Comparison of ENCODE assay signal across 47 mouse cellular contexts in genomic region chr9:99221636-99222035, GRCm38 (mm10). TPM values are rescaled to one million over a fixed set of nuclear protein-coding genes. Genes with fewer than 3 reads are reported as not detected.
"Had no signal": no experiment of that assay in that cellular context is flagged by ENCODE, and none has a peak within 500 bp of the region (broad histone marks: within the 10 kb centered on the region; RNA-seq: fewer than 3 reads in every experiment).

No protein-coding gene starts in this region.

- H3K27ac ChIP-seq: limb, embryonic 10.5 days; limb, embryonic 12.5 days; limb, embryonic 13.5 days; limb, embryonic 15.5 days; liver, embryonic 12.5 days; liver, embryonic 13.5 days; liver, embryonic 14.5 days; liver, embryonic 15.5 days; lung, embryonic 15.5 days; macrophage; midbrain, embryonic 10.5 days; midbrain, embryonic 12.5 days; midbrain, embryonic 13.5 days; midbrain, embryonic 15.5 days; neural tube, embryonic 12.5 days; neural tube, embryonic 13.5 days had no signal

- DNase-seq: liver; liver, embryonic 13.5 days; liver, postnatal 0 days; lung, adult 18-20 months; lung, adult 2 months; lung, embryonic 14.5 days; lung, postnatal 10 days; lung, postnatal 14 days; lung, postnatal 36 days; lung, postnatal 4 days; midbrain, embryonic 14.5 days had no signal

- H3K27me3 ChIP-seq: limb, embryonic 12.5 days; limb, embryonic 13.5 days; limb, embryonic 15.5 days; liver, embryonic 12.5 days; liver, embryonic 13.5 days; liver, embryonic 15.5 days; lung, embryonic 15.5 days; megakaryocyte, embryonic 14.5 days; midbrain, embryonic 12.5 days; midbrain, embryonic 13.5 days; midbrain, embryonic 15.5 days; neural tube, embryonic 12.5 days; neural tube, embryonic 13.5 days had no signal

- H3K4me1 ChIP-seq: limb, embryonic 10.5 days; limb, embryonic 12.5 days; limb, embryonic 13.5 days; limb, embryonic 15.5 days; liver, embryonic 13.5 days; liver, embryonic 15.5 days; lung, embryonic 15.5 days; midbrain, embryonic 12.5 days; midbrain, embryonic 13.5 days; midbrain, embryonic 15.5 days; neural tube, embryonic 12.5 days; neural tube, embryonic 13.5 days had no signal

- ATAC-seq: liver, embryonic 12.5 days; liver, postnatal 0 days; lung, postnatal 0 days; midbrain, embryonic 13.5 days; midbrain, embryonic 15.5 days; midbrain, embryonic 16.5 days had no signal

- H3K9ac ChIP-seq: limb, embryonic 12.5 days; limb, embryonic 13.5 days; limb, embryonic 15.5 days; liver, embryonic 12.5 days; liver, embryonic 13.5 days; liver, embryonic 14.5 days; liver, embryonic 15.5 days; liver, postnatal 0 days; lung, embryonic 14.5 days; lung, embryonic 15.5 days; midbrain, embryonic 12.5 days; midbrain, embryonic 13.5 days; midbrain, embryonic 15.5 days; neural tube, embryonic 12.5 days; neural tube, embryonic 13.5 days had no signal

- H3K36me3 ChIP-seq: limb, embryonic 10.5 days; limb, embryonic 12.5 days; limb, embryonic 13.5 days; limb, embryonic 15.5 days; liver, embryonic 12.5 days; liver, embryonic 13.5 days; liver, embryonic 15.5 days; lung, embryonic 15.5 days; midbrain, embryonic 10.5 days; midbrain, embryonic 12.5 days; midbrain, embryonic 13.5 days; midbrain, embryonic 15.5 days; neural tube, embryonic 12.5 days; neural tube, embryonic 13.5 days had no signal

- H3K4me3 ChIP-seq: limb, embryonic 10.5 days; limb, embryonic 12.5 days; limb, embryonic 13.5 days; limb, embryonic 15.5 days; liver, embryonic 12.5 days; liver, embryonic 13.5 days; liver, embryonic 15.5 days; lung, embryonic 15.5 days; megakaryocyte, embryonic 14.5 days; midbrain, embryonic 10.5 days; midbrain, embryonic 12.5 days; midbrain, embryonic 13.5 days; midbrain, embryonic 15.5 days; myocyte; neural tube, embryonic 12.5 days; neural tube, embryonic 13.5 days had no signal

- H3K9me3 ChIP-seq: limb, embryonic 10.5 days; limb, embryonic 12.5 days; limb, embryonic 13.5 days; limb, embryonic 15.5 days; liver, embryonic 12.5 days; liver, embryonic 13.5 days; liver, embryonic 15.5 days; lung, embryonic 15.5 days; megakaryocyte, embryonic 14.5 days; midbrain, embryonic 10.5 days; midbrain, embryonic 12.5 days; midbrain, embryonic 13.5 days; midbrain, embryonic 15.5 days; neural tube, embryonic 12.5 days; neural tube, embryonic 13.5 days had no signal

RNA-seq across cellular contexts. Expression of gene Faiml, which starts 15.4 kb away (rescaled TPM):
- total RNA-seq: left cerebral cortex, postnatal 10 days; left cerebral cortex, postnatal 14 days; left cerebral cortex, postnatal 25 days; left cerebral cortex, postnatal 36 days; liver, adult 2 months; megakaryocyte progenitor cell, adult 5-6 weeks; megakaryocyte, adult 5-6 weeks; megakaryocyte-erythroid progenitor cell, adult 5-6 weeks; midbrain, postnatal 0 days; monocyte, adult 5-6 weeks had no signal
- polyA plus RNA-seq: limb, embryonic 10.5 days; limb, embryonic 11.5 days; limb, embryonic 12.5 days; limb, embryonic 13.5 days; limb, embryonic 14.5 days; limb, embryonic 15.5 days; liver, adult 2 months; liver, embryonic 11.5 days; liver, embryonic 12.5 days; liver, embryonic 13.5 days; liver, embryonic 14.5 days; liver, embryonic 15.5 days; liver, embryonic 16.5 days; liver, postnatal 0 days; lung, adult 2 months; lung, embryonic 14.5 days; lung, embryonic 15.5 days; lung, embryonic 16.5 days; lung, postnatal 0 days; macrophage; midbrain, embryonic 10.5 days; midbrain, embryonic 11.5 days; midbrain, embryonic 12.5 days; midbrain, embryonic 13.5 days; midbrain, embryonic 14.5 days; midbrain, embryonic 15.5 days; midbrain, embryonic 16.5 days; midbrain, postnatal 0 days; myocyte; neural tube, embryonic 11.5 days; neural tube, embryonic 12.5 days; neural tube, embryonic 13.5 days had no signal
